Mouse (Mus musculus) stomach, postnatal 0 days (tissue): ENCODE results near the gene B4galnt2. TPM values are rescaled to one million over a fixed set of nuclear protein-coding genes. Genes with fewer than 3 reads are reported as not detected.
"Not testable (repeated sequence)": the region's sequence is repeated elsewhere in the genome, so short reads cannot be mapped to it uniquely, and the experiment has no call there.

Source experiments
- ATAC-seq: fragments of 200-750 bp; cut with Nextera tagmentation; 2 replicates; pipeline ENCODE4 v1.8.0; 2017; ENCODE audit not compliant: low FRiP score, low TSS enrichment
- DNase-seq: peaks from one replicate; pipeline ENCODE4 v3.0.0-alpha.2; 2016; ENCODE audit warnings: low spot score
- H3K27ac ChIP-seq: fragments of 300-500 bp; sonication (generic); replicated peaks from 2 replicates; pipeline ENCODE4 v1.5.1; 2014; ENCODE audit warnings: mild to moderate bottlenecking, control low read depth
- H3K27me3 ChIP-seq: fragments of 300-500 bp; sonication (generic); 2 replicates; pipeline ENCODE4 v1.6.1; 2014; ENCODE audit warnings: low read length; ENCODE audit not compliant: control insufficient read depth, insufficient read depth
- H3K36me3 ChIP-seq: fragments of 300-500 bp; sonication (generic); 2 replicates; pipeline ENCODE4 v1.6.1; 2014; ENCODE audit warnings: low read length, mixed read lengths; ENCODE audit not compliant: control insufficient read depth, insufficient read depth
- H3K4me1 ChIP-seq: fragments of 300-500 bp; sonication (generic); replicated peaks from 2 replicates; pipeline ENCODE4 v1.6.1; 2014; ENCODE audit warnings: antibody characterized with exemption; ENCODE audit not compliant: control insufficient read depth, insufficient read depth
- H3K4me2 ChIP-seq: fragments of 300-500 bp; sonication (generic); replicated peaks from 2 replicates; pipeline ENCODE4 v1.6.1; 2014; ENCODE audit warnings: low read depth, mild to moderate bottlenecking, control low read depth, moderate library complexity
- H3K4me3 ChIP-seq: fragments of 300-500 bp; sonication (generic); 2 replicates; pipeline ENCODE4 v1.5.1; 2014; ENCODE audit warnings: low read depth, low read length, control low read depth
- H3K9ac ChIP-seq: fragments of 300-500 bp; sonication (generic); 2 replicates; pipeline ENCODE4 v1.6.1; 2014; ENCODE audit warnings: mild to moderate bottlenecking, low read length, control low read depth, mixed read lengths
- H3K9me3 ChIP-seq: fragments of 300-500 bp; sonication (generic); 2 replicates; pipeline ENCODE4 v1.6.1; 2016; ENCODE audit warnings: low read length; ENCODE audit not compliant: control insufficient read depth
- CTCF ChIP-seq: IDR thresholded peaks from 2 replicates; pipeline ENCODE4 v1.5.1; 2016; ENCODE audit warnings: antibody characterized with exemption, low read depth, mild to moderate bottlenecking, moderate library complexity
- EP300 ChIP-seq: optimal IDR thresholded peaks from 2 replicates; pipeline ENCODE3; 2016; ENCODE audit warnings: antibody characterized with exemption
- WGBS: fragments of 180-500 bp; shearing (Covaris S2); extraction: QIAGEN DNeasy Blood & Tissue Kit; methylation state at CpG from one replicate; pipeline ENCODE4 v1.1.7; 2014; 5-methylcytosine and 5-hydroxymethylcytosine counted together
- polyA plus RNA-seq: library from polyadenylated mRNA; unstranded; fragments of >200 nt; fragmentation: Nextera tagmentation; extraction: Ambion mirVana; gene quantifications from 2 replicates; pipeline ENCODE4 v1.2.1, GENCODE M21; 2015

B4galnt2 gene
- polyA plus RNA-seq, 1 experiment from 2014 or later, result 4.6 TPM

- Histone ChIP-seq H3K9ac (no peak overlapping the region), H3K27ac (no peak overlapping the region), H3K4me1 (0 out of 2 replicates have a peak, but pooled peaks cover 3% of the 10 kb centered on the region), H3K4me2 (no peak overlapping the region), H3K4me3 (no peak overlapping the region), H3K36me3 (no peaks in the 10 kb centered on the region), H3K9me3 (no peaks in the 10 kb centered on the region), H3K27me3 (peaks cover 8% of the 10 kb centered on the region)
- DNase-seq (peak; percentile 24), ATAC-seq (peak; percentile 53; the same call in 1 of the 2 replicates)
- 16% methylated on average over 6 of the region's 7 CpGs for WGBS
- TF ChIP-seq CTCF, result no peak
- TF ChIP-seq EP300, result no peak
Measured at GRCm38 (mm10) chr11:95911579-95911978, 3.1 kb downstream of the B4galnt2 start.

- H3K4me1 ChIP-seq, result no peaks in the 10 kb centered on the region
- no peak for DNase-seq
- no peak overlapping the region for H3K4me2 ChIP-seq
- H3K27ac ChIP-seq, result no peak overlapping the region
- TF ChIP-seq EP300 (no peak), CTCF (no peak)
- no peak overlapping the region for H3K9ac ChIP-seq
- H3K4me3 ChIP-seq, result no peak overlapping the region
- H3K9me3 ChIP-seq, result no peaks in the 10 kb centered on the region
- peaks cover 3% of the 10 kb centered on the region; the same call in 1 of the 2 replicates for H3K27me3 ChIP-seq
- H3K36me3 ChIP-seq, result no peaks in the 10 kb centered on the region
- 89% methylated on average over 5 of the region's 5 CpGs for WGBS
- ATAC-seq, result no peak
Measured at GRCm38 (mm10) chr11:95907805-95908524, 6.7 kb downstream of the B4galnt2 start.

GRCm38 (mm10) chr11:95904290-95904689, 10.4 kb downstream of the B4galnt2 start:
- ATAC-seq (no peak), DNase-seq (no peak)
- no peak overlapping the region for H3K9ac ChIP-seq
- H3K4me2 ChIP-seq, result no peak overlapping the region
- WGBS, result 70% methylated on average over 2 of the region's 2 CpGs
- H3K4me1 ChIP-seq, result no peaks in the 10 kb centered on the region
- H3K9me3 ChIP-seq, result no peaks in the 10 kb centered on the region
- no peak overlapping the region for H3K4me3 ChIP-seq
- H3K36me3 ChIP-seq, result no peaks in the 10 kb centered on the region
- no peak overlapping the region for H3K27ac ChIP-seq
- TF ChIP-seq CTCF (no peak), EP300 (no peak)
- no peaks in the 10 kb centered on the region for H3K27me3 ChIP-seq

- Histone ChIP-seq H3K9me3 (no peaks in the 10 kb centered on the region), H3K4me2 (no peak overlapping the region), H3K9ac (no peak overlapping the region), H3K27me3 (no peaks in the 10 kb centered on the region), H3K36me3 (no peaks in the 10 kb centered on the region), H3K4me1 (no peaks in the 10 kb centered on the region), H3K4me3 (no peak overlapping the region), H3K27ac (no peak overlapping the region)
- no peak for DNase-seq
- TF ChIP-seq CTCF (no peak), EP300 (no peak)
- no peak for ATAC-seq
- WGBS, result 71% methylated on average over 14 of the region's 14 CpGs
Measured at GRCm38 (mm10) chr11:95896446-95897179, 18.1 kb downstream of the B4galnt2 start.

- ATAC-seq (no peak), DNase-seq (no peak)
- TF ChIP-seq EP300, result no peak
- peak; percentile 42 for TF ChIP-seq CTCF
- Histone ChIP-seq H3K36me3 (no peaks in the 10 kb centered on the region), H3K27me3 (no peaks in the 10 kb centered on the region), H3K9ac (no peak overlapping the region), H3K27ac (no peak overlapping the region), H3K4me3 (no peak overlapping the region), H3K9me3 (no peaks in the 10 kb centered on the region), H3K4me1 (no peaks in the 10 kb centered on the region), H3K4me2 (no peak overlapping the region)
- 73% methylated on average over 2 of the region's 2 CpGs for WGBS
Measured at GRCm38 (mm10) chr11:95890462-95891051, 24.1 kb downstream of the B4galnt2 start.

GRCm38 (mm10) chr11:95879861-95880260, 34.8 kb downstream of the B4galnt2 start:
- not testable (repeated sequence) for DNase-seq, H3K4me3 ChIP-seq, H3K36me3 ChIP-seq, H3K27me3 ChIP-seq, H3K9ac ChIP-seq, H3K4me1 ChIP-seq, H3K4me2 ChIP-seq, ATAC-seq, H3K27ac ChIP-seq, H3K9me3 ChIP-seq
- 50% methylated on average over 2 of the region's 2 CpGs for WGBS
